Mouse (Mus musculus) olfactory bulb, adult 2 months (tissue): ENCODE measurements around the gene Mast4.

Experiments used
- CTCF ChIP-seq: fragments of 200-500 bp; IDR thresholded peaks from 2 replicates; pipeline ENCODE4 v1.5.1; 2012; ENCODE audit warnings: low read depth, mild to moderate bottlenecking, low read length, moderate library complexity; ENCODE audit not compliant: insufficient read depth
- POLR2A ChIP-seq: fragments of 200-500 bp; IDR thresholded peaks from 2 replicates; pipeline ENCODE4 v1.6.1; 2012; ENCODE audit warnings: mild to moderate bottlenecking, low read depth, low read length, moderate library complexity; ENCODE audit not compliant: insufficient read depth

DNA sequence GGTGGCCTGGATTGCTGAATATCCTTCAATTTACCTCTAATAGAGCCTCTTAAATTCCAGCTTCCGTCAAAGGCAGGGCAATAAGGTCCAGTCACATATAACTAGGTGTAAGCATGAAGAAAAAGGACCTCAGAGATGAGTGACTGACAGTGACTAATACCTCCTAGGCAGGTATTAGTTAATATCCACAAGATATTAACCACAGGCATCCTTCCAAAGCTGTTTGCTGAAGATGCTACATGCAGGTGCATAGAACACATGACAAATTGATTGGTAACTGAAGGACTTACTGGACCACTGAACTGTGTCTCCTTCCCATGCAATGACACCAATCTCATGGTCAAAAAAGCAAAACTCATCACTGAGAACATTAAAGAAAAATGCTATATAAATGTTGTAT is 402.3 kb downstream of the Mast4 start:
- no peak for TF ChIP-seq CTCF
- TF ChIP-seq POLR2A = no peak
